Mouse (Mus musculus): ENCODE measurements at regions not wholly inside any gene's neighbourhood (a gene's known extent, or its start where the extent isn't known, plus 50 kb on each side); places are given as distances from the start of the nearest gene placed in this dataset.

- TF ChIP-seq POLR2A (IDR thresholded peaks at IDR 0.05; ENCODE audit: insufficient read depth, low read length) (no peak), CTCF (IDR thresholded peaks at IDR 0.05; ENCODE audit: low read depth, low read length) (no peak)
These were observed 70.4 kb upstream of the Arg1 start for GRCm38 (mm10) chr10:24997661-24998060.
